Mouse (Mus musculus): ENCODE results near the gene Shd. TPM values are rescaled to one million over a fixed set of nuclear protein-coding genes. Genes with fewer than 3 reads are reported as not detected.

Gene Shd
- total and polyA plus RNA-seq, 3 experiments: 0.46 to 0.87 (median 0.47) TPM

GRCm38 (mm10) chr17:56003000-56003399 lies 32.7 kb downstream of the Shd start:
- TF ChIP-seq BHLHE40 (IDR thresholded peaks at IDR 0.05; ENCODE audit: low read depth, low read length) (no peak), PAX5 (IDR thresholded peaks at IDR 0.05; ENCODE audit: low read length) (no peak), RCOR1 (conservative IDR thresholded peaks at IDR 0.05; ENCODE audit: low read depth, low read length) (no peak), POLR2A (IDR thresholded peaks at IDR 0.05; ENCODE audit: low read depth, low read length) (no peak), ZKSCAN1 (IDR thresholded peaks at IDR 0.05; ENCODE audit: borderline replicate concordance, low read depth, low read length) (no peak), NELFE (IDR thresholded peaks at IDR 0.05; ENCODE audit: low read depth, low read length) (no peak), ZMIZ1 (IDR thresholded peaks at IDR 0.05; ENCODE audit: low read depth, low read length) (no peak), SIN3A (IDR thresholded peaks at IDR 0.05; ENCODE audit: low read length) (no peak), ELF1 (IDR thresholded peaks at IDR 0.05; ENCODE audit: low read depth, low read length) (no peak), MAZ (IDR thresholded peaks at IDR 0.05; ENCODE audit: low read depth, low read length) (no peak)
- dilution Hi-C loops (cut with MboI; ENCODE audit: extremely low pct_ligation_motif_present, extremely low pct_unique_long_range_greater_than_20kb, low sequenced_read_pairs): no loop called here
- Histone ChIP-seq H3K27me3 (replicated peaks) (peaks cover 5% of the 10 kb centered on the region), H3K27ac (ENCODE audit: insufficient read depth, low read depth) (no peak overlapping the region), H3K4me3 (replicated peaks in 1 of 3; ENCODE audit: low read depth in 2 of 3, low read length in 2 of 3, poor library complexity in 1 of 3) (no peak overlapping the region), H3K79me2 (replicated peaks; ENCODE audit: control insufficient read depth, extremely low read depth, insufficient read depth, poor library complexity, severe bottlenecking) (no peaks in the 10 kb centered on the region), H3K36me3 (replicated peaks in 1 of 2; ENCODE audit: control insufficient read depth in 1 of 2, insufficient read depth in 1 of 2, low read length in 1 of 2) (no peaks in the 10 kb centered on the region), H3K4me1 (ENCODE audit: control insufficient read depth in 1 of 2, insufficient read depth in 2 of 2) (peaks cover 3 to 13% of the 10 kb centered on the region in 2 experiments), H3K4me2 (ENCODE audit: insufficient read depth, low read depth, poor library complexity, severe bottlenecking) (no peak overlapping the region), H3K9ac (ENCODE audit: insufficient read depth, low read depth) (no peak overlapping the region), H3K9me3 (replicated peaks; ENCODE audit: low read length) (peaks cover 3% of the 10 kb centered on the region)
- in situ Hi-C loops (cut with MboI; ENCODE audit: low pct_ligation_motif_present, low pct_unique_long_range_greater_than_20kb, low sequenced_read_pairs): no loop called here
- DNase-seq (ENCODE audit: extremely low read depth): no peak

GRCm38 (mm10) chr17:56005415-56006061 lies 35.3 kb downstream of the Shd start, which contains the start of the genes Stap2 and Mpnd:
Gene Stap2 (minus strand): TSS chr17:56005584.
Gene Mpnd (plus strand): TSS chr17:56005711.
- H3K36me3 ChIP-seq (replicated peaks in 1 of 2; ENCODE audit: control insufficient read depth in 1 of 2, insufficient read depth in 1 of 2, low read length in 1 of 2): peaks cover 0 to 2% of the 10 kb centered on the region in 2 experiments
- H3K27me3 ChIP-seq (replicated peaks): peaks cover 4% of the 10 kb centered on the region
- peaks cover 3% of the 10 kb centered on the region for H3K9me3 ChIP-seq (replicated peaks; ENCODE audit: low read length)
- peak within 1 kb of the TSS in 2 of 3 experiments; percentile 45 to 50 for H3K4me3 ChIP-seq (replicated peaks in 1 of 3; ENCODE audit: low read depth in 2 of 3, low read length in 2 of 3, poor library complexity in 1 of 3)
- H3K79me2 ChIP-seq (replicated peaks; ENCODE audit: control insufficient read depth, extremely low read depth, insufficient read depth, poor library complexity, severe bottlenecking): peaks cover 5% of the 10 kb centered on the region; the same call in 1 of the 2 replicates
- peak; percentile 94 for DNase-seq (ENCODE audit: extremely low read depth)
- dilution Hi-C loops (cut with MboI; ENCODE audit: extremely low pct_ligation_motif_present, extremely low pct_unique_long_range_greater_than_20kb, low sequenced_read_pairs) (no loop called here), in situ Hi-C loops (cut with MboI; ENCODE audit: low pct_ligation_motif_present, low pct_unique_long_range_greater_than_20kb, low sequenced_read_pairs) (loop anchor here (5.0 kb wide), 1 partner anchor 33 kb away; the partner anchor contains the start of gene Shd)
- peak within 1 kb of the TSS; percentile 61 for H3K4me2 ChIP-seq (ENCODE audit: insufficient read depth, low read depth, poor library complexity, severe bottlenecking)
- no peak within 1 kb of the TSS for H3K27ac ChIP-seq (ENCODE audit: insufficient read depth, low read depth)
- peak within 1 kb of the TSS; percentile 57 for H3K9ac ChIP-seq (ENCODE audit: insufficient read depth, low read depth)
- TF ChIP-seq ZC3H11A (IDR thresholded peaks at IDR 0.05; ENCODE audit: low read depth, low read length) (no peak), ELF1 (IDR thresholded peaks at IDR 0.05; ENCODE audit: low read depth, low read length) (peak; percentile 21; the same call in 1 of the 2 replicates)
- peaks cover 8 to 23% of the 10 kb centered on the region in 2 experiments for H3K4me1 ChIP-seq (ENCODE audit: control insufficient read depth in 1 of 2, insufficient read depth in 2 of 2)

GRCm38 (mm10) chr17:56006956-56007355 lies 36.7 kb downstream of the Shd start:
- TF ChIP-seq MAFK (IDR thresholded peaks at IDR 0.05; ENCODE audit: insufficient replicate concordance, low read length): no peak
- TF ChIP-seq NELFE (IDR thresholded peaks at IDR 0.05; ENCODE audit: low read depth, low read length): no peak
- TF ChIP-seq MYC (IDR thresholded peaks at IDR 0.05; ENCODE audit: low read depth, low read length): no peak
- TF ChIP-seq USF2 (conservative IDR thresholded peaks at IDR 0.05; ENCODE audit: low read depth, low read length): no peak
- TF ChIP-seq ZKSCAN1 (IDR thresholded peaks at IDR 0.05; ENCODE audit: borderline replicate concordance, low read depth, low read length): no peak
- TF ChIP-seq TCF12 (IDR thresholded peaks at IDR 0.05; ENCODE audit: low read depth, low read length): no peak
- no peak for TF ChIP-seq GABPA (IDR thresholded peaks at IDR 0.05; ENCODE audit: insufficient replicate concordance, low read depth, low read length)
- in situ Hi-C loops (cut with MboI; ENCODE audit: low pct_ligation_motif_present, low pct_unique_long_range_greater_than_20kb, low sequenced_read_pairs): loop anchor here (5.0 kb wide), 1 partner anchor 35 kb away; the partner anchor contains the start of gene Shd
- Histone ChIP-seq H3K9me3 (replicated peaks; ENCODE audit: low read length) (no peaks in the 10 kb centered on the region), H3K9ac (ENCODE audit: insufficient read depth, low read depth) (no peak overlapping the region), H3K27me3 (replicated peaks) (peaks cover 4% of the 10 kb centered on the region), H3K4me2 (ENCODE audit: insufficient read depth, low read depth, poor library complexity, severe bottlenecking) (no peak overlapping the region), H3K4me3 (replicated peaks in 1 of 3; ENCODE audit: low read depth in 2 of 3, low read length in 2 of 3, poor library complexity in 1 of 3) (no peak overlapping the region), H3K36me3 (replicated peaks in 1 of 2; ENCODE audit: control insufficient read depth in 1 of 2, insufficient read depth in 1 of 2, low read length in 1 of 2) (peaks cover 8 to 14% of the 10 kb centered on the region in 2 experiments), H3K27ac (ENCODE audit: insufficient read depth, low read depth) (no peak overlapping the region), H3K79me2 (replicated peaks; ENCODE audit: control insufficient read depth, extremely low read depth, insufficient read depth, poor library complexity, severe bottlenecking) (peaks cover 5% of the 10 kb centered on the region; the same call in 1 of the 2 replicates), H3K4me1 (ENCODE audit: control insufficient read depth in 1 of 2, insufficient read depth in 2 of 2) (peaks cover 9 to 27% of the 10 kb centered on the region in 2 experiments)
- dilution Hi-C loops (cut with MboI; ENCODE audit: extremely low pct_ligation_motif_present, extremely low pct_unique_long_range_greater_than_20kb, low sequenced_read_pairs): no loop called here
- DNase-seq (ENCODE audit: extremely low read depth): no peak
